Mouse (Mus musculus): ENCODE results near the gene Nckap5l. TPM values are rescaled to one million over a fixed set of nuclear protein-coding genes. Genes with fewer than 3 reads are reported as not detected.
"Not testable (repeated sequence)": the region's sequence is repeated elsewhere in the genome, so short reads cannot be mapped to it uniquely, and the experiment has no call there.

Gene Nckap5l
- total RNA-seq, 2 experiments from 2014 or later = 17.4 to 25.5 TPM

GRCm38 (mm10) chr15:99470224-99470761, 12.7 kb upstream of the Nckap5l start:
- peak; percentile 52 to 65 for DNase-seq
- intact Hi-C loops (cut with DNase I) = no loop called here

GRCm38 (mm10) chr15:99469736-99470135, 12.2 kb upstream of the Nckap5l start:
- intact Hi-C loops (cut with DNase I) = loop anchor here (1.0 to 5.0 kb wide), 2 partner anchors 53 to 147 kb away; no protein-coding TSS in a partner anchor
- DNase-seq = no peak

- intact Hi-C loops (cut with DNase I) = loop anchor here (1.0 to 5.0 kb wide), 2 partner anchors 53 to 147 kb away; no protein-coding TSS in a partner anchor
- peak; percentile 88 to 94 for DNase-seq
Measured at GRCm38 (mm10) chr15:99469067-99469466, 11.5 kb upstream of the Nckap5l start.

- intact Hi-C loops (cut with DNase I) = no loop called here
Measured at GRCm38 (mm10) chr15:99463194-99463593, 5.6 kb upstream of the Nckap5l start.

GRCm38 (mm10) chr15:99456963-99457605, 464 bp downstream of the Nckap5l start:
- peak; percentile 79 for DNase-seq
- intact Hi-C loops (cut with DNase I) = loop anchor here (2.0 kb wide), 1 partner anchor 36 kb away; no protein-coding TSS in a partner anchor

More at GRCm38 (mm10) chr15:99463194-99463593, 5.6 kb upstream of the Nckap5l start:
- no peak for DNase-seq

GRCm38 (mm10) chr15:99456338-99456962, 1.1 kb downstream of the Nckap5l start:
- peak in 1 of 2 experiments; percentile 50 for DNase-seq

GRCm38 (mm10) chr15:99455415-99455814, 2.1 kb downstream of the Nckap5l start:
- DNase-seq = no peak
- intact Hi-C loops (cut with DNase I) = no loop called here

More at GRCm38 (mm10) chr15:99456338-99456962, 1.1 kb downstream of the Nckap5l start:
- intact Hi-C loops (cut with DNase I) = loop anchor here (2.0 kb wide), 1 partner anchor 36 kb away; no protein-coding TSS in a partner anchor

- intact Hi-C loops (cut with DNase I) = no loop called here
- DNase-seq = no peak
Measured at GRCm38 (mm10) chr15:99454585-99455279, 2.8 kb downstream of the Nckap5l start.

- peak in 1 of 2 experiments; percentile 28 for DNase-seq
- intact Hi-C loops (cut with DNase I) = no loop called here
Measured at GRCm38 (mm10) chr15:99453153-99453900, 4.2 kb downstream of the Nckap5l start.

GRCm38 (mm10) chr15:99449751-99450280, 7.7 kb downstream of the Nckap5l start:
- DNase-seq = peak in 1 of 2 experiments; percentile 53

GRCm38 (mm10) chr15:99449131-99449750, 8.3 kb downstream of the Nckap5l start:
- peak; percentile 76 to 82 for DNase-seq
- intact Hi-C loops (cut with DNase I) = no loop called here

More at GRCm38 (mm10) chr15:99449751-99450280, 7.7 kb downstream of the Nckap5l start:
- intact Hi-C loops (cut with DNase I) = no loop called here

GRCm38 (mm10) chr15:99446136-99446535, 11.4 kb downstream of the Nckap5l start:
- DNase-seq; intact Hi-C loops (cut with DNase I): not testable (repeated sequence)

GRCm38 (mm10) chr15:99445567-99445966, 12.0 kb downstream of the Nckap5l start:
- no peak for DNase-seq
- intact Hi-C loops (cut with DNase I) = no loop called here

GRCm38 (mm10) chr15:99442358-99442757, 15.2 kb downstream of the Nckap5l start:
- no peak for DNase-seq
- intact Hi-C loops (cut with DNase I) = no loop called here

- DNase-seq = peak in 1 of 2 experiments; percentile 63
- intact Hi-C loops (cut with DNase I) = no loop called here
Measured at GRCm38 (mm10) chr15:99440816-99441457, 16.6 kb downstream of the Nckap5l start.

- intact Hi-C loops (cut with DNase I) = no loop called here
- DNase-seq = peak; percentile 82 to 83
Measured at GRCm38 (mm10) chr15:99440112-99440815, 17.3 kb downstream of the Nckap5l start.

- DNase-seq = no peak
- intact Hi-C loops (cut with DNase I) = loop anchor here (1.0 kb wide), 1 partner anchor 12 kb away; no protein-coding TSS in a partner anchor
Measured at GRCm38 (mm10) chr15:99438966-99439698, 18.4 kb downstream of the Nckap5l start.
